Mouse (Mus musculus): ENCODE measurements at regions not wholly inside any gene's neighbourhood (a gene's known extent, or its start where the extent isn't known, plus 50 kb on each side); places are given as distances from the start of the nearest gene placed in this dataset.

GRCm38 (mm10) chr5:99790733-99791132 is 61.9 kb upstream of the Rasgef1b start:
- TF ChIP-seq CTCF (IDR thresholded peaks at IDR 0.05; ENCODE audit: borderline replicate concordance, insufficient read depth, low read depth, low read length) = no peak
- TF ChIP-seq POLR2A (IDR thresholded peaks at IDR 0.05; ENCODE audit: borderline replicate concordance, insufficient read depth, low read length) = no peak

All from cerebellum, adult 2 months (tissue).